Mouse (Mus musculus): Measurements from ENCODE around the gene Ube2a. TPM values are rescaled to one million over a fixed set of nuclear protein-coding genes. Genes with fewer than 3 reads are reported as not detected.

Ube2a gene
- 98.6 and 125 TPM in 2 replicates for polyA plus RNA-seq (2015; fragmentation: Nextera tagmentation; extraction: Ambion mirVana)

DNA sequence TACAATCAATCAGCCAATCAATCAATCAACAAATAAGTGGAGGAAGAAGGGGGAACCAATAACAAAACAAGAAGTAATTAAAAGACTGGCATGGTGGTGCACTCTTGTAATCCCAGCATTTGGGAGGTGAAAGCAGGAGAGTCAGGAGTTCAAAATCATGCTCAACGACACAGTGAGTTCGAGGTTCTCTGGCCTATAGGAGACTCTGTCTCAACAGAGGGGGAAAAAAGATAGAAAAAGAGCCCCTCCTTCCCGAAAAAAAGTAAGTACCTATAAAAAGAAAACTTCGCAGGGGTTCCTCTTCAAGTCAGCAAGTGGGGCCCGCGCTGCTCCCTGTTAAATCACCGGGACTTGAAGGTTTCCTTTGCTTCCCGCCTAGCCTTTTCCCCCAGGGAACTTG, at the start of gene Ube2a, which contains the start of gene C330007P06Rik:
Gene Ube2a (plus strand): TSS at position 136 of the 400 bp plus-strand sequence.
Gene C330007P06Rik (minus strand): TSS at position 347 of the 400 bp plus-strand sequence.

DNA sequence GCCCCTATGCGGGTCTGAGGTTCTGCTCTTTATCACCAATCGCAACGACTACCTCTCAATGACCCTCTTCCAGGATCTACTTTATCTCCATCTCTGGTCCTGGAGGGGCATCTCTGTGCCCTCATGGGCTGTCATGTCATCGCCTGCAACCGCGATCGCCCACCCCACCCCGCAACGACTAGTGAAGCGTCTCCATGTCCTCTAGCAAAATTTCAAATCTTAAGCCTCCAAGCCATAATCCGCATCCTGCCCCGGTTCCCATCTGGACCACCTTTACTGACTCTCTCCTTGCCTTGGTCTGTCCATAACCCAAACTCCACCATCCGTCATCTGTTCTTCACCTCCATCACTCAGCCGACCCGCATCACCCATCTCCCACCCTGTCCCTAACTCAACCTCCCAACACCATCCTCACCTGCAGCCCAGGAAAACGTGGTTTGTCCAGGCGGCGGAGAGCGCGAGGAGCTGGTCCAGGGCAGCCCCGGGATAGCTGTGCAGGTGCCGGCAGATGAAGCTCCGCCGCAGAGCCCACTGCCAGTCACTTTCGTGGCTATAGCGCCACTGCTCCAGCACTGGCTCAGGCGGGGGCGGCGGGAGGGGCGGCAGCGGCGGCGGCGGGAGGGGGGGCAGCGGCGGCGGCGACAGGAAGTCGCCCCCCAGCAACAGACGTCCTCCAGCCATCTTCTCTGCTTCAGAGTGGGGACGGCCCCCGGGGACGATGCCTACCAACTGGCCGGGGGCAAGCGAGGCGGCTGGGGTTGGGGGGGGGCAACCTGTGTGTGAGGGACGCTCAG, 28.8 kb downstream of the Ube2a start, which contains the start of gene Nkrf:
Gene Nkrf (minus strand): TSS at position 579 of the 794 bp plus-strand sequence.

Other genes starting within 250 kb of the Ube2a start
- gene Akap17b, start 228.5 kb upstream of the Ube2a start, polyA plus RNA-seq (2015; fragmentation: Nextera tagmentation; extraction: Ambion mirVana): 3.0 and 4.3 TPM in 2 replicates
- gene Slc25a43, start 130.2 kb upstream of the Ube2a start, polyA plus RNA-seq (2015; fragmentation: Nextera tagmentation; extraction: Ambion mirVana): 1.8 TPM in 2 replicates
- 258 and 411 TPM in 2 replicates for gene Slc25a5, start 78.2 kb upstream of the Ube2a start, polyA plus RNA-seq (2015; fragmentation: Nextera tagmentation; extraction: Ambion mirVana)
- 20.8 and 30.1 TPM in 2 replicates for gene C330007P06Rik, start 211 bp downstream of the Ube2a start, polyA plus RNA-seq (2015; fragmentation: Nextera tagmentation; extraction: Ambion mirVana)
- gene Nkrf, start 29.0 kb downstream of the Ube2a start, polyA plus RNA-seq (2015; fragmentation: Nextera tagmentation; extraction: Ambion mirVana): 1.5 and 2.2 TPM in 2 replicates
- gene Sept6, start 117.9 kb downstream of the Ube2a start, polyA plus RNA-seq (2015; fragmentation: Nextera tagmentation; extraction: Ambion mirVana): 19.3 and 19.9 TPM in 2 replicates
- 0.33 and 0.66 TPM in 2 replicates for gene Sowahd, start 174.9 kb downstream of the Ube2a start, polyA plus RNA-seq (2015; fragmentation: Nextera tagmentation; extraction: Ambion mirVana)
- 810 and 1,409 TPM in 2 replicates for gene Rpl39, start 211.5 kb downstream of the Ube2a start, polyA plus RNA-seq (2015; fragmentation: Nextera tagmentation; extraction: Ambion mirVana)
- 13.0 and 17.0 TPM in 2 replicates for gene Upf3b, start 236.4 kb downstream of the Ube2a start, polyA plus RNA-seq (2015; fragmentation: Nextera tagmentation; extraction: Ambion mirVana)